Mouse (Mus musculus) adrenal gland, adult 8-10 months (tissue): Measurements from ENCODE around the gene Mylpf. TPM values are rescaled to one million over a fixed set of nuclear protein-coding genes. Genes with fewer than 3 reads are reported as not detected.

ENCODE experiments used
- DNase-seq: peaks from one replicate; pipeline ENCODE4 v3.0.0; 2022
- total RNA-seq, 4 experiments: library from RNA; stranded (reverse); gene quantifications; 2 replicates each; pipeline ENCODE4 v1.2.4; 2022

Gene Mylpf
- total RNA-seq, 4 experiments from 2014 or later: 2.8 to 6.2 (median 3.7) TPM

DNA sequence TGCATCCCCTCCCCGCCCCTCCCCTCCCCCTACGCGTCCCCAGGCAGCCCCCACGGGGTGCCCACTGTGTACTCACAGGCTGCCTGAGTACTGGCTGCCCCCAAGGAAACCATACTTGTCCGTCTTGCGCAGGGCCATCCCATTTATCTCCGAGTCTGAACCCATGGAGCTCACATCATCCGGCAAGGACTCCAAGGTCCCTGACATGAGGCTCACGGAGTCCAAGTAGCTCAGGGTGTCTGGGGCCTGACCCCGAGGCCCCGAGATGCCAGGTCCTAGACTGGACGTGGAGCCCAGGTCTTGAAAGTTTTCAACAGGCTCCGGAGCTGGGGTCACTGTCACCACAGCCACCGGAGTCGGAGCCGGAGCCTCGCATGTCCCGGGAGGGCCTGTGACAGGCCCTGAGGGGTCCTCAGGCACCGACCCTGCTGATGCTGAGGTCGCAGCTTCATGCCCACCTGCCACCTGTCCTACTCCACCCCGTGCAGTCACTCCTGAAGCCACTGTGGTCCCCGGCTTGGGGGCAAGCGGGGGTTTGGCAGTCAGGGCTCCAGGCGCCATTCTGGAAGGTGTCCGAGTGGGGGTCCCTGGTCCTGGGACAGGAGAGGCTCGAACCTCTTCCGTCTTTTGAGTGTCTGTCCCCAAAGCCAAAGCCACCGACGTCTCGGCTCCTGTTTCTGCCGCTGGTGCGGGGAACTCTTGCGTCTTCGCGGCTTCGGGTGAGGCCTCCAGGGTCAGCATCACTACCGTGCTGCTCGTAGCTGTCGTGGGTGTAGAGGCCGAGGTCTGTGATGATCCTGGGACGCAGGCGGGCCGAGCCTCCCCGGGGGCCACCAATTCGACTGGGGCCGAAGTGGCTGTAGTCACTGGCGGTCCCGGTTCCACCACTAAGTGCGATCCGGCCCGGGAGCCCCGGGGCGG, 1.1 kb upstream of the Mylpf start:
- no peak for DNase-seq

- DNase-seq: no peak
Observed at GRCm38 (mm10) chr7:127208295-127208552, 466 bp upstream of the Mylpf start, which contains the start of gene Tbc1d10b. Gene Tbc1d10b (minus strand): TSS chr7:127208468.

DNA sequence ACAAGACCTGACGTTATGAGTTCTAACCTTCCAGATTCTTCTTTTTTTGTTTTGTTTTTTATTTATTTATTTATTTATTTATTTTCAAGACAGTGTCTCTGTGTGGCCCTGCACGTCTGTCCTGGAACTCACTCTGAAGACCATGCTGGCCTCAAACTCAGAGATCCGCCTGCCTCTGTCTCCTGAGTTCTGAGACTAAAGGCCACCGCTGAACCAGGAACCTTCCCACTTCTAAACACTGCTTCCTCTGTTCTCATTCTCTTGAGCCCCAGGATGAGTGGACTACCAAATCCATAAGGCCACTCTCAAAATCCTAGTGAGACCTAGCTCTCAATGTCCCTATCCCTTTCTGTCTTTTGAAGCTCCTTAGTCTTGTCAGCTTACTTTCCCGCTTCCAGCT, 1.2 kb downstream of the Mylpf start:
- no peak for DNase-seq

- DNase-seq: no peak
Observed at GRCm38 (mm10) chr7:127210266-127210665, 1.6 kb downstream of the Mylpf start.

DNA sequence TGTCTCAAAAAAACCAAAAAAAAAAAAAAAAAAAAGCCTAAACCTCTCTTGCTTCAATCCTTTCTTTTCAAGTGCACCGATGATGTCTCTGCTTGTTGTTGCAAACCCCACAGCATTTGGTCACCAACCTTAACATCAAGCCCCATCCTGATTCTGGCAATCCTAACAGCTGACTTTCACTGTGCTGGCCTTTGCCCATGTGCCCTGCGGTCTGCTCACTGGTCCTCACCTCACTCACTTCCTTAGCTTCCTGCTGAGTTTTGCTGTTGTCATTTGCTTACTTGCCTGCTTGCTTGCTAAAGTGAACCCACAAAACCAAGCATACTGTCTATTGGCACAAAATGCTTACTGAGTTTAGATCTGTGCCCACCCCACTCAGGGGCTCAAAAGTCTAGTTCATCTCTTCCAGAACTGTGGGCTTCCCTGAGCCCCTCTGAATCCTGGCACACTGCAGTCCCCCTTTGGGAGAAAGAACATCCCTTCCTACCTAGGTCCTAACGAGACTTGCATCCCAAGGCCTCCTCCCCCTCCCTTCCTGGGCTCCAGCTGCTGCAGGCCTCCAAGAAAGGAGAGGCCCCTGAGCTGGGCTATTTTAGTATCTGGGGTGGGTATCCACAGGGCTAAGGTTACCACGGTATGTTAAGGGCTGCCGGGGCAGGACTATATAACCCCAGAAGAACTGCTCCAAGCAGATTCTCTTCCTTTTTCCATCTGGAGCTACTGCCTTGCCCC, 2.5 kb downstream of the Mylpf start:
- no peak for DNase-seq

GRCm38 (mm10) chr7:127212432-127213250, 4.0 kb downstream of the Mylpf start:
- DNase-seq: no peak

GRCm38 (mm10) chr7:127213485-127213884, 4.8 kb downstream of the Mylpf start:
- DNase-seq: no peak

DNA sequence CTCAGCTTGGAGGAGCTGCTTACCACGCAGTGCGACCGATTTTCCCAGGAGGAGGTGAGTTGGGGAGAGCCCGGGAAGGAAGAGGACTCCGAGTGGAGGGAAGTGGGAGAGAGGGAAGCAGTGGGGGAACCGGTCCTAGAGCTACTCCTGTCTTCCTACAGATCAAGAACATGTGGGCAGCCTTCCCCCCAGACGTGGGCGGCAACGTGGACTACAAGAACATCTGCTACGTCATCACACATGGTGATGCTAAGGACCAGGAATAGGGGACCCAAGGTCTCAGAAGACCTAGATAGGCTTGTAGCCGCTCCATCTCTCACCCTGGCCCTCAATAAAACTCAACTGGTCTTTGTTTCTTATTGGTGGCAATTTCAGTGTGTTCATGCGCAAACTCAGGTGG, 5.2 kb downstream of the Mylpf start:
- no peak for DNase-seq

- DNase-seq: no peak
Observed at GRCm38 (mm10) chr7:127214521-127214920, 5.8 kb downstream of the Mylpf start.

GRCm38 (mm10) chr7:127214981-127215871, 6.5 kb downstream of the Mylpf start:
- no peak for DNase-seq

DNA sequence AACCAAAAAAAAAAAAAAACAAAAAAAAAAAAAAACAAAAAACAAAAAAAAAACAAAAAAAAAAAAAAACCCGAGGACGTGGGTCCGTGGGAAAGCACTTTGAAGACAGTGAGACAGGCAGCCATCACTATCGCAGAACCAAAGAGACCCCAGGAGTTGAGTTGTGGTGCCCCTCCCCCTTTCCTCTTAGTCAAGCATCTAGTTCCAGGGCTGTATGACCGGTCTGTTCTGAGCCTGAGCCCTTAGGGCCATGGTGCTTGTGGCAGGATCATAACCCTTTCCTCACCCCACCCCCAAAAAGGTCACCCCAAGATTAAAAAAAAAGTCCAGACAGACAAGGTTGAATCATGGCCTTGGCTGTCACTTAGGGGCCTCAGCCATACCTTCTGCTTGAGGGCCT, 7.6 kb downstream of the Mylpf start:
- no peak for DNase-seq

GRCm38 (mm10) chr7:127217475-127217874, 8.8 kb downstream of the Mylpf start:
- no peak for DNase-seq

- no peak for DNase-seq
Observed at GRCm38 (mm10) chr7:127217901-127218642, 9.4 kb downstream of the Mylpf start.

DNA sequence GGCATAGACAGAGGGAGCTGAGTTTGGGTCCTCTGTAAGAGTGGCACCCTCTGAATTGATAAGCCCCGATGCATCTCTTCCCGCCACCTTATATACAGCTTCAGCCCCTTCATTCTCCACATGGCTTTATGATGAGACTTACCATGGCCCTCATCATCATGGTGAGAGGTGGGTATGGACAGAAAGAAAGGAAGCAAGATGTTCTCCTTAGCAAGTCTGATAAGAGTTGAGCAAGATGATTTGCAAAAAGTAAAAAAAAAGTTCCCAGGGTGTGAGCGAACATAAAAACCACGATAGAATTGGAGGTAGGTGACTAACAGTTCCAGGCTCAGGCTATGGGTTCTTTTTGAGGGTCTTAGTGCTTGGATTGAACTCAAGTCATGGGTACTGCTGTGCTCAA, 10.0 kb downstream of the Mylpf start:
- no peak for DNase-seq

- no peak for DNase-seq
Observed at GRCm38 (mm10) chr7:127220440-127220839, 11.8 kb downstream of the Mylpf start.

- DNase-seq: no peak
Observed at GRCm38 (mm10) chr7:127223106-127223505, 14.4 kb downstream of the Mylpf start.

GRCm38 (mm10) chr7:127223515-127224478, 15.1 kb downstream of the Mylpf start:
- no peak for DNase-seq

DNA sequence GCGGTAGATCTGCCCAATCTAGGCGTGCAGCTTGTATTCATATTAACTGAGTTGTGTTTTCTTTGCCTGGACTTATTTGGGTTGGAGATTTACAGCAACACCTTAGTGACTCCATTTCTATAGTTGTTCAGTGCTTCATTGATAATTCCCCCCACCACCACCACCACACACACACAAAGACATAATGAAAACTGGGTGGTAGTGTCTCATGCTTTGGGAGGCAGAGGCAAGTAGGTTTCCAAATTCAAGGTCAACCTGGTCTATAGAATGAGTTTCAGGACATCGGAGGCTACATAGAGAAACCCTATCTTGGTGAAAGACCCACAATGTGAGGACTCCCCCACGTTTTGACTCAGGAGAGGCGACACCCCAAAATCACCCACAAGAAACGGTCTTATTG, 15.9 kb downstream of the Mylpf start:
- DNase-seq: no peak

- no peak for DNase-seq
Observed at GRCm38 (mm10) chr7:127225147-127225995, 16.7 kb downstream of the Mylpf start.
